Mouse (Mus musculus): ENCODE measurements around the gene Adgrf5. TPM values are rescaled to one million over a fixed set of nuclear protein-coding genes. Genes with fewer than 3 reads are reported as not detected.
"Not testable (repeated sequence)": the region's sequence is repeated elsewhere in the genome, so short reads cannot be mapped to it uniquely, and the experiment has no call there.

Adgrf5 gene
- total RNA-seq, 2 experiments from 2014 or later = 87.4 to 89.4 TPM

DNA sequence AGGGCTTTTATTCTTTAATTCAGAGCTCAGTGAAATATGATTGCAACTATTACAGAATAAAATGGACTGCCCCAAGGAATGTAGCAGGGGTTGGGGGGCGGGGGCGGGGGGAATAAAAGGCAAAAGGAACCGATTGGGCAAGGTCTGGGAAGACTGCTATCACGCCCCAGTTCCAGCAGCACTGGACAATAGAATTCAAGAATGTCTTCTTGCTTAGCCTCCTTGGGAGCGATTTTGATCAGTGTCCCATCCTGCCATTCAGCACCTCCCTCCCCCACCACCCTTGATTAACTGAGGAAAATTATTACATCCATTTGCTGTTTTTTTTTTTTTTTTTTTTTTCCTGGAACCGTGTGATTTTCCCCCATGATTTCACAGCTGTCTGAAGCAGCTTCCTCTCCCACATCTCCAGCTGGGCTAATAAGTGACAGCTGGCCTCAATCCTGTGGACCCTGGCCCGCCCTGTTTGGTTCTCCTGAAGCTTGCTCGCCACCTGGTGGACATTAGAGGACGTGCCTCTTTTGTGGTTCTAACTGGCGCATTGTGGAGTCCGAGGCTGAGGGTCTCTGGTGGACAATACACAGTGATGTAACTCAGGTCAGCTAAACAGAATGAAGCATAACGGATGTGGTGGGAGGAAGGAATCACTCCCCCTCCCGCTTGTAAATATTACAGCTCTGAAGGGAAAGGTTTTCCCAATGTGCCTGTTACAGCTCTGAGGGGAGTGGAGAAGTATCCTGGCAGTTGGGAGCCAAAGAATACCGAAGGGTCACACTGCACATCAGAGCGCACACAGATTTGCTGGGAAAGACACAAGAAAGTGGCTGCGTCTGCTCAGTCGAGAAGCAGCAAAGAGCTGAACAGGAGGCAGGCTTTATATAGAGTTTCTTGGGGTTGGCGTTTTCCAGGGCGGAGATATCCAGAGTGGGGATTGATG lies 100.3 kb downstream of the Adgrf5 start:
- DNase-seq = peak; percentile 40

DNA sequence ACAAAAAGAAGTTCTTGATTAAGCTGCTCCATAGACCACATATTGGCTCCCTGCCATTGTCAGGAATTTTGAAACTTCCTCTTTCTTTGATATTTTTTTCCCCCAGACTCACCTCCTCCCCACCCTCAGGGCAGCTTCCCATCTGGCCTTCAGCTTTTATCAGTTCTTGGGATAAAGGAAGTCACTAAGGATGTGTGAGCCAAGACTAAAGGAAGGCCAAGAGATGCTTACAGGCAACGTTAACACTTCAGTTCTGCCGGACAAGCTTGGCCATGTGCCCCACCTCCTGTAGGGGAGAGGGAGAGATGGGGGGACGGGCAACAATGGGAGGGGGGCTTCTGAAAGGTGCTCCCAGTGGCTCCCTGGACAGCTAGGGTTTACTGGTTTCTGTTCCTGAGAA lies 109.8 kb downstream of the Adgrf5 start:
- DNase-seq = no peak

DNA sequence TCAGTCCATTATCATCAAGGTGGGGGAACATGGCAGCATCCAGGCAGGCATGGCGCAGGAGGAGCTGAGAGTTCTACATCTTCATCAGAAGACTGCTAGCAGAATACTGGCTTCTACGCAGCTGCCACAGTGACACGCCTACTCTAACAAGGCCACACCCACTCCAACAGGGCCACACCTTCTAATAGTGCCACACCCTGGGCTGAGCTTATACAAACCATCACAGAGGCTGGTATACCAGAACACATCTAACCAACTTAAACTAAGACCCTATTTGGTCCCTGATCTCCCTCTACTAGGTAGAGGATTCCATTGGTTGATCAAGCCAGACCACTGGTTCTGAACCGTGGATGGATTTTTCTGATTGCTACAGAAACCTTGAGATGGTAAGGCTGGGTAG lies 112.3 kb downstream of the Adgrf5 start:
- DNase-seq = no peak

DNA sequence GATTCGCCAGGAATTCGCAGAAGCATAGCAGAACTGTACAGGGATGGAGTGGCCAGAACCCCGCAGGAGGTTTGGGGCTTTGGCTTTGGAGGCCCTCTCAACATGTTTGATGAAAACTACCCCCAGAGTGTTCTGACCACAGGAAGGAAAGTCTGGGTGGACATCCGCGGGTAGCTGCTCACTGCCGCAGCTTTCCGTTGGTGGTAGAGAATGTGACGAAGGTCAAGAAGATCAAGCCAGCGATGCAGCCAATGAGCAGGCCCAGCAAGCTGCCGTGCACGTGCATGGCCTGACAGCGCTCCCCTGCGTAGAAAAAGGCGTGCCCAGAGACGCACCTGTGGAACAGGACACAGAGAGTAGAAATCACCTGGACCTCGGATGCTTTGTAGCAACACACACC lies 114.5 kb downstream of the Adgrf5 start:
- DNase-seq = no peak

DNA sequence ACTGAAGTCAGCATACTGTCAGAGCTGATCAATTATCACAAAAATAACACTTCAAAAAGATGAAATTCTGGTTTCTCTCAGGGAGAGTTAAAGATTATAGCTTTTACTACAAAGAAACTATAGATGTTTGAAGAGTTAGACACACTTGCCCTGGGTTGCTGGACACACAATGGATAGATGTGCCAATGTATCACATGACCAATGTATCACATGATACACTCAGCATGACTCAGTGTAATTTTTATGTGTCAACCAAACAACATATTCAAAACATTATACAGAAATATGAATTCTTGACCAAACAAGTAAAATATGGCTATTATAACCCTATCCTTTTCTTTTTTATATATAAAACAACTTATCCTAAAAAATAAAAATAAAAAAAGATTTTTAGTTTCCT lies 117.4 kb downstream of the Adgrf5 start:
- DNase-seq = no peak

DNA sequence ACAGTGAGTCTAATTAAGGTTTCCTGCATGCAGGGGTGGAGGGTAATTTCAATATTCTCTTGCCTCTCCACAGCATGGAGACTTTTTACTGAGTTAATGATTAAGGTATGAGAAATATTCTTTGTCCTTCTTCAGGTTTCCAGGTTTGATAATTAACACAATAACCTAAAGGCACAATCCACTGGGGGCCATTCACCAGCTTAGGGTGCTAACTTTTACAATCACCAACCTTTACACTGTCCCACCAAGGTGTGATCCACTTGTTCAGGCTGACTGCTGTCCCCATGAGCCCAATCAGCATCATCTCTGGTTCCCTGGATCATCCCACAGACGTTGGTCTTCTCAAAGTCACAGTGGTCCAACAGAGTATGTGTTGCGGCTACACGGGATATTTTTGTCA lies 125.7 kb downstream of the Adgrf5 start:
- DNase-seq = no peak

DNA sequence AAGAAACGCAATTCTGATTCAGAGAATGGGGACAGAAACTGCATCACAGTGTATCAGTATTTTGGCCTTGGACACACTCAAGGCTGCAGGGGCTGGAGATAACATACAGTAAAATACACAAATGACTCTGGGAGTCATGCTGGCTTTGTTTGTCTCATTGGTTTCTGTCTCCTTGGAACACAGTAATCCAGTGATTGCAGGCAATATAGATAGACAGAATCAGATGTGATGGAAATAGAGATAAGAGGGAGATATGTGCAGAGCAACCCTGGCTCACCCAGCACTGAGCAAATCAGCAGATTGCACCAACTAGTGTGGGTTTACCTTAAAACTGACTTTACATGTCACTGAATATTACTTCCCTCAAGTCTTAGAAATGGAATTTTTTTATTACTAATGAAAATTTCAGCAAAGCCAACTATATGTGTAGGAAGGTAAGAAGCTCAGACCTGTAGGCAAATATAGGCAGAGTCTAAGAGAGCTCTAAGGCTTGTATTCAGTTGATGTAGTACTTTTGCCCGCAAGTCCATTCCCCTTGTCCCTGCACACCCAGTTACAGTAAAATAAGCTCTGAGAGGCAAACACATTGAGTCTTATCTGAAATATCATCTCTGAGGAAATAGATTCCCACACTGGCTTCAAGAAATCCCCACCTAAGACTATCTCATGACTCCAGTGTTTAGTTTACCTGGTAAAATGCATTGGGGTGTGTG lies 128.3 kb downstream of the Adgrf5 start:
- DNase-seq = no peak

DNA sequence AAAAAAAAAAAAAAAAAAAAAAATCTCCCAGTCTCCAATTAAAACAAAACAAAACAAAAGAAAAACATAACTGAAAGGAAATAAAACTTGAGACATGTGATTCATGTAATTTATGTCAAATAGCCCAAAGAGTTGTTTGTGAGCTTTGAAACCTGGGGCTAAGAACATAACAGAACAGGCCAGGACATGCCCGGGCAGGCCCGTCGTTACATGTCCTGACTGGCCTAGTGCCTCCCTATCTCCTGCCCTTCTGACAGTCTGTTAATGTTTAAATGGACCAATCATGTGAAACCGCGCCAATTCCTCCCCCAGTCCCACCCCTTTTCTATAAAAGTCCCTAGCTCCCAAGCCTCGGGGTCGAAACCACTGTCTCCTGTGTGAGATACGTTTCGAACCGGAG lies 130.1 kb downstream of the Adgrf5 start:
- not testable (repeated sequence) for DNase-seq

DNA sequence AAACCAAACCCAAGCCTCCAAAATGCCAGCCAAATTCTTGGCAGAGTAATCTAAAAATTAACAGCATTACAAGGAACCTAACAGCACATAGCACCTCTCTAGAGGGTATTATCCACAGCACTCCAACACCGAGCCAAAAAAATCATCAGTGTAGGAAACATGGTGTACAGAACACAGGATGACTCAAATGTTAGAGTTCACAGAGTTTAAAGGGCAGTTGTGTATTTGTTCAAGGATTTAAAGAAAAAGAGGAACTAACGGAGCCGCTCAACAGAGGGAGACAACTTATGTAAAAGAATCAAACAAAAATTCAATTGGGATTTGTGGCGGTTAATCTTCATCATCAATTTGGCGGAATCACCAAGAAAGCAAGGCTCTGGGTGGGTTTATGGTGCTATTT lies 135.3 kb downstream of the Adgrf5 start:
- no peak for DNase-seq

DNA sequence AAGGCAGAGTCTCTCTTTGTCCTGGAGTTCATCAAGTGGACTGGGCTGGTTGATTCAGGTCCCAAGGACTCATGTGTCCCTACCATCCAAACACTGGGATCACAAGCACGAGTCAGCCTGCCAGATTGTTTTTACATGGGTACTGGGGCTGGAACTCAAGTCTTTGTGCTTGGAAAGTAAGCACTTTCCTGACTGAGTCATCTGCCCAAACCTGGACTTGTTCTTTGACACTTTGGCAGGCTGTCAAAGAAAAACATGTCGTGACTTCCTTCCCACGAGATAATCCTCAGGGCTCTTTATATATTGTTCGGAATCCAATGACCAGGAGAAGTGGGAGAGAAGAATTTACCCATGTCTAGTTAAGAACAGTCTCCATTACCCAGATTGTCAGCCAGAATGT lies 137.3 kb downstream of the Adgrf5 start:
- DNase-seq = no peak

DNA sequence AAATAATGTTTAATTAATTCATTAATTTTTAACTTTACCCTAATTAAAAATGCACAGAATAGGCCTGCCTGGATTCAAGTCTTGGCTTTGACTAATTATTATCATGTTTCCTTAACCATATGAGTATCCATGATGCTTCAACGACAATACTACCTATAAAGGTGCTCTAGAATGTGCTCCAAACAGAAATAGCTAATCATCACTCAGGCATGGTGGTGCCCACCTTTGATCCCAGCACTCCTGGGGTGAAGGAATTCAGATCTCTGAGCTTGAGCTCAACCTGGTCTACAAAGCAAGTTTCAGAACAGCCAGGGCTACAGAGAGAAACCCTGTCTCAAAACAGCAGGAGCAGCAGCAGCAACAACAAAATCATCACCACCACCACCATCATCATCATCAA lies 140.3 kb downstream of the Adgrf5 start:
- no peak for DNase-seq

DNA sequence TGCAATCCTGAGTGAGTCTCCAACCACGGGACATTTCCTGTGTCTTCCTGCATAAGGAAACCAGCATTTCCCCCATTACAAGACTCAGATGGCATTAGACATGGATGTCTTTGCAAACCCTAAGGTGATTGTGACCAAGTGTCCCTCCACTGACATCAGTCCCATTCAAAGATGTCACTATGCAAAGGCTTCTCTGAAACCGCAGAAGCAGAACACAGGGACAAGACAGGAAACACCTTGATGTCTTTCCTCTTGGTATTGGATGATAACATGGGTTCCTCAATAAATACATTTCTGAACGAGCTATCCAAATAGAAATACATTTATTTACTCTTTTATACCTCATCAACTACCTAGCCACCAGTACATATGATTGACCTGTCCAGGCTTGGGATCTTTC lies 141.0 kb downstream of the Adgrf5 start:
- DNase-seq = no peak

DNA sequence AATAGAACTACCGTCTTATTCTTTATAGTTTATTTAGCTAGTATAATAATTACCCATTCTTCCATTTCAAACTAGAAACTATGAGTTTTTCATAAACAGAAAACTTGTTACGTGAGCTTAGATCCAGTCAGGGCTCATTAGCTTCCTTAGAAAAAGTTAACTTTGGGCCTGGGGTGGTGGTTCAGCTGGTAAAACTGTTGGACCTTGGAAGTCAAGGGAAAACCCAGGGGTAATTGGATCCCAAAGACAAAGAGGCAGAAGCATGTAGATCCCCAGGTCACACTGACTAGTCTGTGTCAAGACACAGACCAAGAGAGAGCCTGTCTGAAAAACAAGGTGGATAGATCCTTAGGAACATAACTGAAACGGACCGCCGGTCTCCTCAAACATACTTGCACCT lies 141.4 kb downstream of the Adgrf5 start:
- DNase-seq = no peak

DNA sequence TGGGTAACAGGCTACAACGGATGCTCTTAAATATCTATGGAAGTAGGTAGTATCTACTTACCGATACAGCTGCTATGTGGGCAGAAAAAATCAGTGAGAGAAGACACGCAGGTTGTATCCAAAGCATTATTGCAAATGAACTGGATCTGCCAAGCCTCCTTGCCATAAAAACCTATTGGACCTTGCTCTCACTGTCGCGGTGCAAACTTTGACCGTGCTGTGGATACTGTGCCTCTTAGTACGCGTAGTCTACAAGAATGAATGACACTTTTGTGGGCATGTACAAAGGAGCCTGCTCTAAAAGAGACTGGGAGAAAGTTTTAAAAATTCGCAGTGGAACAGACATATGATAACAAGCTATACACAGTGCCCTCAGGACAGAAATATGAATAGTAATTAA lies 142.3 kb downstream of the Adgrf5 start, which contains the start of gene Mep1a:
Gene Mep1a (minus strand): TSS at position 221 of the 400 bp plus-strand sequence.
- no peak for DNase-seq

DNA sequence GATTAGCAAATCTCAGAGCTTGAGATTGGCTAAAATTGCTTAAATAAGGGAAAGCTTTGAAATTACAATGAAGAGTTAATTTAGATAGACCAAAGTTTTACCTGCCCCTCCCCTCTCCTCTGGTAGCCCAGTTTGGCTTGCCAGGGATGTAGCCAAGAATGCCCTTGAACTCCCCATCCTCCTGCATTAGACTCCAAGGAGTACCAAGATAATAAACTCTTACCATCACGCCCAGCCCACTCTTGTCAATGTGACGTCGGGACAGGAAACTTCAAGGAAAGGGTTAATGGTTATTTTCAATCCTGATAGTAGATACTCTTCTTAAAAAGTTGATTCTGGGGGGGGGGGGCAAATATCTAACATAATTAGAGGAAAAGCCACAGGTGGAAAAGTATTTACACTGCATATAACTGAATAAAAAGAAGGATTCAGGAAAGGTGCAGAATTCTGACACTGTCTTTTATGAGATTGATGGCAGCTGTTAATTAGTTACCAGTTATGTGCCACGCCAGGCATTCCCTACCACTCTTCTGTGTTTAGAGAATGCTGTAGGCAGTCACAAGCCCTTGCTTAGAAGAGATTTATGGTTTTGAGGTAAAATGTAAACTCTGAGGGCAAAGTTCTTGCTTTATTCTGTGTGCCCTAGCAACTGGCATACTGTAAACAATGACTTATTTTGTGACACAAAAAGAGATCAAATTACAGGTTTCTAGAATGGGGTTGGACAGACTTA lies 143.8 kb downstream of the Adgrf5 start:
- no peak for DNase-seq

DNA sequence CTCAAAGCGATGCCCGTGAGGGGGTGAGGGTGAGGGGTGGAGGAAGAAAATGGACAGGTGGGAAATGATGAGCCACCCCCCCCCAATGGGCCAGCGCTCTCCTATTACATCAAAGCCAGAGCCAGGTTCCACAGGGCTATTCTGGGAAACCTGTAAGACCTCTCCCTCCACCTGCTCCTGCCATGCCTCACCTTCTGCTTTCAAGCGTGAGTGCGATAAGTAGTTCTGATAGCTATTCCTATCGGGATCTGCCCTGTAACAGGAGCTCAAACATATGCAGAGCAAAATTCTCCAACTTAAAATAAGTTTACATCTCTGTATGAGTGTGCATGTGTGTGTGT lies 144.3 kb downstream of the Adgrf5 start:
- DNase-seq = no peak

Other genes starting within 250 kb of the Adgrf5 start
- gene Adgrf1, start 90.1 kb upstream of the Adgrf5 start, total RNA-seq (2021) = under 1 TPM in 1 of 2 experiments, not detected in 1; 0.08 TPM
- gene Mep1a, start 142.4 kb downstream of the Adgrf5 start, total RNA-seq (2021) = not detected
- gene Ankrd66, start 183.2 kb downstream of the Adgrf5 start, total RNA-seq (2021) = not detected
- 10 to 100 TPM in 1 of 2 experiments, 1 to 10 TPM in 1; 9.9 to 13.5 TPM for gene Pla2g7, start 207.6 kb downstream of the Adgrf5 start, total RNA-seq (2021)